Mouse (Mus musculus): Measurements from ENCODE around the gene Krt23.

The Krt23 gene

DNA sequence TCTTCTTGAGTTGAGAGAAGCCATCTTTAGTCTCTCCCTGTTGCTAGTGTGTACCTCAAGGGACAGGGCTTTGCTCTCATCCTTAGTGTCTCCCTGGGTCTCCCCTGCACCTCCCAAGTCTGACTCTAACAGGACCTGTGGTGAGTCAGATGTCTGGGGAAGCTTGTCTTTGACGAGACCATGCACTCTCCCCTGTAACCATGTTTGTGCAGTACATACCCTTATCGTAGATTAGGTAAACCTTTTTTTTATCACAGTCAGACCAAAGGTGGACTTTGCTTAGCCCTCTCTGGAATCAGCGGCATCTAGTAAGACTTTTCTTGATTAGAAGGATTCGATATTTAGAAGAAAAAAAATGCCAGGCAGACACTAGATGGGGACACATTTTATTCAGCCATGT, 38.9 kb downstream of the Krt23 start:
- no peak for DNase-seq (ENCODE audit: low spot score)

DNA sequence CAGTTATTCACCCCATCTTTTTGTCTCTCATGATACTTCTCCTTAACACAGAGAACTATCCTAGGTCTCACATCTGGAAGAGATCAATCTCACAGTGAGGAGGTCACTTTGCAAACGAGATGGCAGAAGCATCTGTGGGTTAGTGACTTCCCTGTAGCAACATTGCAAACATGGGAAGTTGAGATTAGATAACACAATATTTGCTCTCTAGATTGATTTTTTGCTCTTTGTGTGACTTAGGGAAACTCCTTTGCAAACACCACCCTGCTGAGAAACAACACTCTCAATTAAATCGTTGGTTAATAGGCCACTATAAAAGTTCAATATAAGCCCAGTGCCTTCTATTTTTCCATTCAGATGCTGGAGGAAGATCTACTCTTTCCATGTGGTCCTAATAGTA, 44.2 kb downstream of the Krt23 start:
- DNase-seq (ENCODE audit: low spot score) = no peak

- no peak for DNase-seq (ENCODE audit: low spot score)
These were observed 51.7 kb downstream of the Krt23 start for GRCm38 (mm10) chr11:99441220-99441619.

DNA sequence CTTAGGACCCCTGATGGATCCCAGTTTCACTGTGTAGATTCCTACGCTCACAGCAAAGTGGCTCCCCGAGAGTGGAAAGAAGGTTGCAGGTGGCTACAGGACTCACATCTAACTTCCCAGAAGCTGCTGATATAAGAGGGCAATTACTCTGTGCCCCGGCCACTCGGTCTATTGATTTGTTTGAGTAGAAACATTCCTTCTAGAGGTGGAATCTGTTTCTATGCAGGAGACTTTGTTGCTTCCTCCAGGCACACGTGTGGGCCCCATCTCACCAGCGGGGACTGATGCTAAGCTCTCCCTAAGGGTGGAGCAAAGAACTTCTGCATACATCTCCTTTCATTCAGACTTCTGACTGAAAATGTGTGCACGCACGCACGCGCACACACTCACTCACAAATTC, 53.5 kb downstream of the Krt23 start:
- no peak for DNase-seq (ENCODE audit: low spot score)

DNA sequence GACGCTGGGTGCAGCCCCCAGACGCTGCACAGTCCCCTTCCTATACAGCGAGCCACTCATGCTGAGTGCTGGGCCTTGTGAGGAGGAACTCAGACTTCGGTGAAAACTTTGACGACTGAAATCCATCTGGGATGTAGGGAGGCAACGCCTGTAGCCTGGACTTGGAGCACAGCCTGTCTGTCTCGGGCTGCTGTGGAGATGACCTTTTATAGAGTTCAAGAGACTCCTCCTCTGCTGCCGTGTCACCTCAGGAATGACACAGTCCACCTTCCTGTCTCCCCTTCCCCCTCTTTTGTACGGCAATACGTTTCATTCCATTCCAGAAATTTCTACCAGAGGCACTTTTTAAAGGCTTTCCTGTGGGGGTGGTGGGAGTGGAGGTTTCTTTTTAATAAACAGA, 55.0 kb downstream of the Krt23 start, which contains the start of gene Krt20:
Krt20 (minus strand) TSS at position 179 of the 400 bp plus-strand sequence.
- DNase-seq (ENCODE audit: low spot score) = no peak

DNA sequence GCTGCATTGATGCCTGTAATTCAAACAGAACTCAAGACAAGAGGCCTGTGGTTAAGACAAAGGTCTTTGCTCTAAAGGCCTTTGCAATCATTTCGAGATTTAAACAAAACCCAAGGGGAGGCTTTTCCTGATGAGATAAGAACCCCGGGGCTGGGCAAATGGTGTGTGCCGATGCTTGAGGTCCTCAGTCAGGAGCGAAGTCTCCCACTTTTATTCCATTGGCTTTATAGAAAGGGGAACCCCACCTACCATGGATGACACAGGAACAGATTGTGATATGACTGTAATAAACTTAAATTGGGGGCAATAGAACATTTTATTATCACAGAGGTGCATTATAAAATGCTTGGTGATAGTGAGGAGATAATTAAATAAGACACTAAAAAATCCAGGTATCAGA, 56.3 kb downstream of the Krt23 start:
- no peak for DNase-seq (ENCODE audit: low spot score)

DNA sequence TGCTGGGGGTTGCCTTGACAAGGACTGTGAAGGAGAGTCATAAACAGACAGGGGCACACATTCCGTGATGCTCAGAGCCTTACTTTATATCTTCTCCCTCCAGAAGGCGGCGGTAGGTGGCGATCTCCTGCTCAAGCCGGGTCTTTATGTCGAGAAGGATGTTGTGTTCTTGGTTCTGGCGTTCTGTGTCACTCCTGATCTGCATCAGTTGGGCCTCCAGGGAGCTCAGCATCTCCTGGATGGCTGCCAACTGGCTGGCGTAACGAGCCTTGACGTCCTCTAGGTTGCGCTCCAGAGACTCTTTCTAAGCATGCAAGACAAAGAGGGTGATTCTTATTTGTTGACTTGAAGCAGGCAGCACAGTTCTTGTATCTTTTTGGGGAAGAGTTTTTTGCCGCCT, 62.3 kb downstream of the Krt23 start:
- DNase-seq (ENCODE audit: low spot score) = peak; percentile 18
